Mouse (Mus musculus) small intestine, adult 2 months (tissue): ENCODE measurements around the gene Sipa1l1.

Source experiments
- CTCF ChIP-seq: fragments of 200-500 bp; IDR thresholded peaks from 2 replicates; pipeline ENCODE4 v1.5.1; 2012; ENCODE audit warnings: low read depth, mild to moderate bottlenecking, control low read depth, inconsistent platforms, low read length, moderate library complexity, mixed read lengths; ENCODE audit not compliant: insufficient replicate concordance, insufficient read length; ENCODE audit errors: extremely low read depth
- POLR2A ChIP-seq: fragments of 200-500 bp; IDR thresholded peaks from 2 replicates; pipeline ENCODE4 v1.6.1; 2012; ENCODE audit warnings: low read depth, mild to moderate bottlenecking, control low read depth, inconsistent platforms, low read length, moderate library complexity

GRCm38 (mm10) chr12:82247371-82248258 lies 78.5 kb downstream of the Sipa1l1 start:
- no peak for TF ChIP-seq CTCF
- no peak for TF ChIP-seq POLR2A
